Mouse (Mus musculus) testis, postnatal 10 days (tissue): Measurements from ENCODE around the gene Gosr2.

ENCODE experiments used
- DNase-seq: peaks from one replicate; pipeline ENCODE4 v3.0.0; 2021; ENCODE audit warnings: low spot score

The Gosr2 gene

DNA sequence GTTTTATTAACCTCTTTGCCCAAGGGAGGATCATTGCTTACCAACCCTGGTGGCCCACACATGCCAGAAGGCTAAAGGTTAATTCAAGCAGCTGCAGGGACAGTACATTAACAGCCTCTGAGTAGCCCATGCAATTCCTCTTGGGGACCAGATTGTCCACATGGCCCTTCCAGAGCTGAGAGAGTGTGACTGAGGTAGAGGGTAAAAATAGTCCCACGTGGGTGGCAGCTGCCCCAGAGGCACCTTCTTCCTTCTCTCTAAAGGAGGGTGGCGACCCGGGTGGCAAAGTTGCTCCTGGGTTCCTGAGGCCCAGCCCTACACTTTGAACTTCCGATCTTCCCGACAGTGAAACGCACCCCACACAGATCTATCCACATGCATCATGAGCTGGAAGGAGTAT is 51.4 kb downstream of the Gosr2 start:
- peak; percentile 28 for DNase-seq

DNA sequence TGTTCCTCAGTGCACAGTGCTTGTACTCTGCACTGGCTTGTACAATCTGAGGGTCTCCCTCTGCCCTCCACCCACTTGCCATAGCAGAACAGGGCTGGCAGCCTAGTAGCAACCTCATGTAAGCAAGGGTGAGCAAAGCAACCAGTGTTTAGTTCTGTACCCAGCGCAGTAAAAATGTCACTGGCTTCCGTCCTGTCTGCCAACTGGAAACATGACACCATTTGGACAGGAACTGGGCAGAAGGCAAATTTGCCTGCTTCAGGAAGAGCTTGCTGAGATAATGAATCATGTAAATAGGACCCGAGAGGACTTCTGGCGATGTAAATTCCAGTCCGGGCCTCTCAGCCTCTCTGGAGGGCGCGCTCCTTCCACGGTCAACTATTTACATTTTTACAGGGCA is 52.0 kb downstream of the Gosr2 start:
- peak; percentile 27 for DNase-seq

- DNase-seq = peak; percentile 25
Observed at GRCm38 (mm10) chr11:103643211-103643610, 54.5 kb downstream of the Gosr2 start.

DNA sequence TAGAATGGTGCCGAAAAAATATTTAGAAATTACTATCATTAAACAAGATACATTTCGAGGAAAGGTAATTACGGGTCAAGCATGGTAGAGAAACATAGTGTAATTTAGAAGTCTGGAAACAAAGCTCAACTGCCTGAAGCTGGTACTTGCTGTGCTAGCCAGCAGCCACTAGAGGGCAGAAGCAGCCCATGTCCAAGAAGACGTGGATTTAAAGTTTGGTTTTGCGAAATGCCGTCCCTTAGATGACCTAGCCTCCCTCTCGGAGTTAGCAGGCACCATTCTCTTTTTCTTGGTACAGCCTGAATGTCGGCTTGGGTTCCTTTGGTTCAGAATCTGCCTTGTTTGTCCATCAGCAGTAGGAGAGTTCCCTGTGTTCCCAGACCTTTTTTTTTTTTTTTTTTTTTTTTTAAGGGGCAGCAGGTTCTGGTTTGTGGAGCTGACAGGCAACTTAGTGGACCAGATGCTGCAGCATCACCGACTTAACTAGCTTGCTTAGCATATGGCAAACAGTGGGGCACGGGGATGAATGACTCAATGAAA is 58.2 kb downstream of the Gosr2 start:
- peak; percentile 71 for DNase-seq

DNA sequence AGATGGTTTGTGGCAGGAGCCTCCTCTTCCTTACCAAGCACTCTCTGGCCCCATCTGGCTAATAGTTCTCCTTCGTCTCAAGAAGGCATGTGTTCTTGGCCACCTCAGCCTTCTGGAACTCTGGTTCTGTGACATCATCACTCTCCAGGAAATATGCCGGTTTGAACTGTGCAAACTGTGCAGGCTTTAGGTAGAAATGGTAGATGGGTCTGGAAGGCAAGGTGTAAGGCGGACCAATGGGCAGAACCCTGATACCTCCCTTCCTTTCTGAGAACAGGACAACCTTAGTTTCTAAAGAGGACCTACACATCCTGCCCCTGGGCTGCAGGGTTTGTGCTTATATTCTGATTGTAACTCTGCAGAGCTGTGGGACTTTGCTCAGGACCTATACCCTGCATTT is 58.9 kb downstream of the Gosr2 start, which contains the start of gene Lyzl6:
Gene Lyzl6 (minus strand): TSS at position 101 of the 400 bp plus-strand sequence.
- DNase-seq = peak; percentile 11

DNA sequence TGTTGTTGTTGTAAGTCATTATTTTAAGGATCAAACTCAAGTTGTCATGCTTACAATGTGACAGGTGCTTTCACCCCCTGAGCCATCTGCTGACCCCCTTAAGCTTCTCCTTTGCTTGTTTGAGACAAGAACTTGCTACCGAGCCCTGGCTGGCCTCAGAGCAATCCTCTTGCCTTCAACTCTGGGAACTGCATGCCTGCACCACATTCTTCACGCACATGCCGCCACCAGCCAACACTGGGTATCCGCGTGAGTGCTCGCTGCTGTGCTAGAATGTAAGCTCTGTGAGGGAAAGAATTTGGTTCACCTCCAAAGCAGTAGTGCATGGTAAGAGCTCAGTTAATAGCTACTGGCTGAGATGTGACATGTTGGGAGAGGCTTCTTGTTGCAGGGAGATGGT is 61.4 kb downstream of the Gosr2 start:
- DNase-seq = no peak

DNA sequence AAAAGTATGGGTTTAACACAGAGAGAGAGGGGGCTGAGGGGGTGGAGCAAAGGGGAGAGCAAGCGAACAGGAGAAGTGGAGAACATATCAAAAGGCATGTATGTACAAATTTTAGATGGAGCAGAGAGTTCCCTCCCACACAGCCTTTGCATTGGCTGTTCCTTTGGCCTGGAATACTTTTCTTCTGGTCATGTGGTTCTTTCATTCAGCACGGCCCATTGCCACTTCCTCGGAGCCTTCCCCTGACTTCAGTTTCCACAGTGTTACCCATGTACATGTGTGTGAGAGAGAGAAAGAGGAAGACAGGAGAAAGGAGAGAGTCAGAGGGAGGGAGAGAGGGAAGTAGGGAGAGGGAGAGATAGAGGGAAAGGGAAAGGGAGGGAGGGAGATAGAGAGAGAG is 62.2 kb downstream of the Gosr2 start:
- no peak for DNase-seq

- DNase-seq = no peak
Observed at GRCm38 (mm10) chr11:103634806-103635205, 62.9 kb downstream of the Gosr2 start.

DNA sequence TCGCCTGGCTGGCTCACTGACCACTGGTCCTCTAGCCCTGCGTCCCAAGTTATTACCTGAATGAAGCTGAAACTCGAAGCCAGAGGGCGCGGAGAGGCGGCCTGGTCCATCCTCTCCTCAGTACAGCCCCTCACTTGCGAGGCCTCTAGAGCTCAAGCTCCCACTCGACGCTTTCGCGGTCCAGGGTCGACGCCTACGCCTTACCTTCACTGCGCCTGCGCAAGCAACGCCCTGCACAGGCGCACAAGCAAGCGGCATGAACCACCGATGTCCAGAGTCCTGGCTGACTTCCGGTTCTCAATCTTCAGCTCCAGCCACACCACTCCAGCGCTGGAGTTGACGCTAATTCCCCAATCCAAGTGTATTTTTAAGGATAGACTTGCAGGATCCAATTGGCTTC is 70.2 kb downstream of the Gosr2 start:
- DNase-seq = no peak
